Mouse (Mus musculus): ENCODE data around the gene Ccn5.

- no peak for TF ChIP-seq HCFC1 (IDR thresholded peaks at IDR 0.05; ENCODE audit: low read depth, low read length)
- TF ChIP-seq POLR2A (IDR thresholded peaks at IDR 0.05; ENCODE audit: control insufficient read depth in 1 of 2, insufficient read depth in 1 of 2, low read depth in 1 of 2, low read length in 2 of 2, poor library complexity in 1 of 2) = no peak
- no peak for TF ChIP-seq KAT2A (conservative IDR thresholded peaks at IDR 0.05; ENCODE audit: low read depth, low read length)
- peak; percentile 73 to 94 (median 87) for TF ChIP-seq CTCF (IDR thresholded peaks at IDR 0.05 in 2 of 3, conservative IDR thresholded peaks at IDR 0.05 in 1 of 3; ENCODE audit: control insufficient read depth in 1 of 3, insufficient read depth in 1 of 3, low read depth in 2 of 3, low read length in 3 of 3, poor library complexity in 1 of 3, severe bottlenecking in 1 of 3)
- TF ChIP-seq ZC3H11A (IDR thresholded peaks at IDR 0.05; ENCODE audit: low read depth, low read length) = peak; percentile 58
- TF ChIP-seq USF2 (IDR thresholded peaks at IDR 0.05; ENCODE audit: borderline replicate concordance in 1 of 2, insufficient read depth in 1 of 2, low read depth in 1 of 2, low read length in 2 of 2) = no peak
- no peak for TF ChIP-seq EP300 (IDR thresholded peaks at IDR 0.05; ENCODE audit: low read depth in 1 of 2, low read length in 2 of 2)
- TF ChIP-seq POLR2AphosphoS5 (IDR thresholded peaks at IDR 0.05; ENCODE audit: borderline replicate concordance, low read depth, low read length) = no peak
- no peak for TF ChIP-seq USF1 (IDR thresholded peaks at IDR 0.05; ENCODE audit: low read depth, low read length)
- no peak for TF ChIP-seq MAX (IDR thresholded peaks at IDR 0.05; ENCODE audit: low read length)
- TF ChIP-seq JUND (IDR thresholded peaks at IDR 0.05; ENCODE audit: low read depth, low read length) = no peak
- TF ChIP-seq TAL1 (IDR thresholded peaks at IDR 0.05; ENCODE audit: low read length) = no peak
- no peak for TF ChIP-seq NELFE (IDR thresholded peaks at IDR 0.05; ENCODE audit: low read depth, low read length)
Measured at GRCm38 (mm10) chr2:163823248-163823647, 2.6 kb downstream of the Ccn5 start.
